Mouse (Mus musculus) kidney, postnatal 25 days (tissue): ENCODE measurements around the gene Tfap4.
"Not testable (repeated sequence)": the region's sequence is repeated elsewhere in the genome, so short reads cannot be mapped to it uniquely, and the experiment has no call there.

Experiments
- DNase-seq, 2 experiments: peaks; one replicate each; pipeline ENCODE4 v3.0.0; 2021; ENCODE audit warnings: mixed read lengths in 2 of 2

Tfap4 gene

DNA sequence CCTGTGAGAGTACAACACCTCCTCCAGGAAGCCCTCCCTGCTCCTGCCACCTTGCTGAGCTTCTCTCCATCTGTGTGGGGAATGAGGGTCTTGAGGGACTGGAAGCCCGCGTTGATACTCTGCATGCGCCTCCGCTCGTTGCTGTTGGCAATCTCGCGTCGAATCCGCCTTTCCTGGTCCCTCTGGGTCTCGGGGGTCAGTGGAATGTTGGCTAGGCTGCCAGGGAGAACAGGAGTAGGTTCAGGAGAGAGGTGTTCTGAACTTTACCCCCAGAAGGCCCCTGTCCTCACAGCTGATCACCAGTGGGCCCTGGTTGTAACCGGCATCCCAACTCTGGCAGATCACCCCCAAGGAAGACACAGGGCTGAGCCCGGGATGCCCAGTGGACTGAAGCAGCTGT lies 7.8 kb downstream of the Tfap4 start:
- DNase-seq, result peak in 1 of 2 experiments; percentile 38

DNA sequence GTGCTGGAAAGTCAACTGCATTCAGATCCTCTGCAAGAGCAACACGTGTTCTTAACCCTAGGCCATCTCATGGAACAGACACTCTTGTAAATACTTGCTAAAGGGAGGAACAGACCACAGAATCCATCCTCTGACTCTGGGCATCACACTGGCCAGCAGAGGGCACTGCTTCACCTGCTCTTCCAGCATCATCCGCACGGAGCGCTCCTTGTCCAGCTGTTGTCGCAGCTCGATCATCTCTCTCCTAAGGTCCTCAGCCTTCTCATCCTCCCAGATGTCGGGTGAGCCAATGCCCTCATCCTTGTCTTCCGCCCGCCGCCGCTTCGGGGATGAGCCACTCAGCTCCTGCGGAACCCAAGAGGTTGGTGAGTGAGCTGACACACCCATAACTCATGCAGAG lies 8.6 kb downstream of the Tfap4 start:
- DNase-seq, result peak; percentile 82 to 84

DNA sequence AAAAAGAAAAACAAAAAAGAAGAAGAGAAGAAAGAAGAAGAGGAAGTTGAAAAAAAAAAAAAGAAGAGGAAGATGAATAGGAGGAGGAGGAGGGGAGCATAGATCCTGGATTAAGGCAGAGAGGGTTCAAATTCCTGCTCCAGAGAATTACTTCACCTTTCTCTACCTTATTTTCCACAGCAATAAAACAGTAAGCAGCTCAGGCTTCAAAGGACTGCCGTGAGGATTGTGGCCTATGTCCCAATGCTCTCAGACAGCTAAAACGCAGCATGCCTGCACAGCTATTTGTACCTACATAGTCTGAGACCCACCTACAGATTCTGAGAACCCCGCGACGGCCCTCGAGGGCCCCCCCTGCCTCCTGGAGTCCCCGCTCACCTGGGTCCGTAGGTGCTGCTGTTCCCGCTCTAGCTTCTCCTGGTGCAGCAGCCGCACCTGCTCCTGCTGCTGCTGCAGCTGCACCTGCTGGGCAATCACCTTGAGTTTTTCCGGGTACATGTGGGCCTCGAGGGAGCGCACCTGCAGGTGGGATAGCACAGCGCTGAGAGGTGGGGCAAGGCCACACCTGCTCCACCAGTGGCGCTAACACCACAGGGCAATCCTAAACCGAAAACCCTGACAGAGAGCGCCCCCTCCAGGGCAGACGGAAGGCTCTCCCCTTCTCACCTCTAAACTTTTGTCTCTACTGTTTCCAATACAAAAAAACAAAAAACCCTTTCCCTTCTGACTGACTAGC lies 10.5 kb downstream of the Tfap4 start:
- DNase-seq, result peak in 1 of 2 experiments; percentile 37

DNA sequence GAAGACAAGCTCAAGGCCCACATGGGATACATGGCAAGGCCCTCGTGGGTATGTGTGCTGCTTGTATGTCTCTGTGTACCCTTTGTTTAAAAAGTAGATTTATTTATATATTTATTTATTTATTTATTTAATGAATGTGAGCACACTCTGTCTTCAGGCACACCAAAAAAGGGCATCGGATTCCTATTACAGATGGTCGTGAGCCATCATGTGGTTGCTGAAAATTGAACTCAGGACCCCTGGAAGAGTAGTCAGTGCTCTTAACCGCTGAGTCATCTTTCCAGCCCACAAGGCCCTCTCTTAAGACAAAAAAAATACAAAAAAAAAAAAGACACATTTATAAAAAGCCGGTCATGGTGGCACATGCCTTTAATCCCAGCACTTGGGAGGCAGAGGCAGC lies 12.0 kb downstream of the Tfap4 start:
- DNase-seq, result no peak

DNA sequence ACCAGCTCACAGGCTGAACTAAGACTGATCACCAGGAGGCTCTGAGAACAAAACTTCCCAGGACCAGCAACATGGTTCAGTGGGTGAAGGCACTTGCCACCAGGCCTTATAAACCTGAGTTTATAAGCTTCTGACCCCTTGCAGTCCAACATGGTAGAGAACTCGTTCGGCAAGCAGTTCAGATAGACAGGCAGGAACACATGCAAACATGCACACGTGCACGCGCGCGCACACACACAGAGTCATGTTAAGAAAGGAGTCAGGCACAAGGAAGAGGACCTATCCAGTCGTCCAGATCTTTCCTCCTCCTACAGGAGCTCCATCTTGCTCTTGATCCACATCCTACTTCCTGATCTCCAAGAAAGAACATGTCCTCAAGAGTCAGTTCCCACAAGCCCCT lies 12.8 kb downstream of the Tfap4 start:
- no peak for DNase-seq

DNA sequence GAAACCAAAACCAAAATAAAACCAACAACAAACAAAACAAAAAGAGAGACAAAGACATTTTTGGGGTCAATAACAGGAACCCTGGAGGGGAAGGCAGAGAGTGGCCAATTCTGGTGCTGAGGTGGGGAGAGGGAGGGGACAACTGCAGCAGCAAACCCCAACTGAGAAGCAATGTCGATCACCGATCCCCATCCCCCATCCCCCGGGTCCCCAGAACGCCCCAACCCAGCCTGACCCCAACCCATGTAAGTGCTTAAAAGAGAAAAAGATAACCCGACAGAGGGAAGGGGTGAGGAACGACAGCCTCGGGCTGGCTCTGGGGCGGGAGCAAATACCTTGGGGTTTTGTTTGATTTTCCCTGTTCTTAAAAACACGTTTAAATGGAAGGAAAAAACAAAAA lies 14.8 kb downstream of the Tfap4 start:
- DNase-seq, result no peak

DNA sequence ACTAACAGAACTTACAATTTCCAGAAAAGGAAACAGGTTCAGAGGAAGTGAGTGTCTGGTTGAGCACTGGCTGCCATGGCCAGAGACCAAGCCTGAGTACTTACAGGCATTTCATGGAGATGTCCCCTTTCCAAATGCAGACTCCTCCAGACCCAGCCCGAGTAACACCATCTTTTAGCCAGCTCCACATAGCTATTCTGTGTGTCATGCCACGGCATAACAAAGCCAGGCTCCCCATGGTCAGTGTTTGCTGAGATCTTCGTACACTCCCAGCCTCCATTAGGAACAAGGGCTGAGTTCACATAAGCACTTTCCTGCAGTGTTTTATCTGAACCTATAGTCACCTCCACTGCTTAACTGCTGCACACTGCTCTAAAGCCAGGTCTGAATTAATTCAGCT lies 16.4 kb downstream of the Tfap4 start:
- no peak for DNase-seq

DNA sequence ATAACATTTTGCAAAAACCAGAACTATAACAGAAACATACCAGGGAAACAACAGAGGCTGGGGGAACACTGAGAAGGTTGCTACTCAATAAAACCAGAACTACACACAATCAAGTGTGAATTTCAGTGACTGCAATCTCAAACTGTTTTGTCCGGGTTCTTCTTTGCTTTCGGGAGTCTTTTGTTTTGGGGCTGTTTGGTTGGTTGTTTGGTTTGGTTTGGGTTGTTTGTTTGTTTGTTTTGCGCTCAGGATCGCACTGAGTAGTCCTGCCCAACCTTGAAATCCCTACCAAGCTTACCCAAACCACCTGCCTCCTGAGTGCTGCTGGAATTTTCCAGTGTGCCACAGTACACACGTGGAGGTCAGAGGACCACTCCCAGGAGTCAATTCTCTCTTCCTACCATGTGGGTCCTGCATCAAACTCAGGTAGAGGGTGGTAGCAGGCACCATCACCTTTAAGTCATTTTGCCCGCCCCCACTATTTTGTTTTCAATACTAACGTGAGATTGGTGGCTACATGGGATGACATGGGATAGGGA lies 17.3 kb downstream of the Tfap4 start:
- DNase-seq, result no peak

DNA sequence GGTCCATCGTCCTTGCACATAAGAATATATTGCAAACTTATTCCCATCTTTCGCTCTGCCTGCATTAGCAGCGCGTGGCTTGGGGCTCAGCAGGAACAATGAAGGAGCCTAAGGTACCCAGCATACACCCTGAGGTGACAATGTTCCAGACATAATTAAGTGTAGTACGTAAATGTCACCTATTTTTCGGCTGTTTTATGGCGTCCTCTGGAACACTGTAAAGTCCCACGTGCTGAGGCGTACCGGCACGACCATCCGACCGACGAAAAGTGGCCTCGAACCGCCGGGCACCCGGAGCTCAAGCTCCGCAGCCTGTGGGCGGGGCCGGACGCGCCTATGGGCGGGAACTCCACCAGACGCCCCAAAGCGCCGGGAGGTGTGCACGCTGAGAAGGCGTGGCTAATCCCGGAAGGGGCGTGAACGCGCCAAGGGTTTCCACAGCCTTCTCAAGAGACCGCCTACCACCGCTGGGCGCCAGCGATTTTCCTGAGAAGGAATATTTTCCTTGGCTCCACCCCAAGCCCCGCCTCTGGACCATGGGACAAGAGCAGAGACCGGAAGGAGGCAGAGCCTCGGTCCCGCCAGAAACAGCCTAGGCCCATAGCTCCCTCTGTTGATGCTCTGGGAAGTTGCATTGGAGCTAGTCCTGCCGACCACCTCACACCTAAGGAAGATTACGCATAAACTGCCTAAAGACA lies 18.0 kb downstream of the Tfap4 start, which contains the start of gene Srl:
Gene Srl, minus strand, starts transcription at position 316 of the 698 bp plus-strand sequence.
- DNase-seq, result peak; percentile 100

DNA sequence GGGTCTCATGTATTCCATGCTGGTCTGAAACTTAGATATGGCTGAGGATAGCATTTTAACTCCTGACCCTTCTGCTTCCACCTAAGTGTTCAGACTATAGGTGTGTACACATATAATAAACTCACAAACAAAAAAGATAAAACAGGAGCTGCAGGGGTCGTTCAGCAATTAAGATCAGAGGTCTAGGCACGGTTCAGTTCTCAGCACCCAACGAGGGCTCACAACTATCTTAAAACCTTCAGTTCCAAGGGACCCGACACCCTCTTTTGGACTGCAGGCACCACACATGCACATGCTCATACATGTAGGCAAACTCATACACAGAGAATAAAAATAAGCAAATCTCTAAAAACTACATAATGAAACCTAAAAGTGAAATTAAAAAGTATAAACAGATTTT lies 18.6 kb downstream of the Tfap4 start:
- no peak for DNase-seq

DNA sequence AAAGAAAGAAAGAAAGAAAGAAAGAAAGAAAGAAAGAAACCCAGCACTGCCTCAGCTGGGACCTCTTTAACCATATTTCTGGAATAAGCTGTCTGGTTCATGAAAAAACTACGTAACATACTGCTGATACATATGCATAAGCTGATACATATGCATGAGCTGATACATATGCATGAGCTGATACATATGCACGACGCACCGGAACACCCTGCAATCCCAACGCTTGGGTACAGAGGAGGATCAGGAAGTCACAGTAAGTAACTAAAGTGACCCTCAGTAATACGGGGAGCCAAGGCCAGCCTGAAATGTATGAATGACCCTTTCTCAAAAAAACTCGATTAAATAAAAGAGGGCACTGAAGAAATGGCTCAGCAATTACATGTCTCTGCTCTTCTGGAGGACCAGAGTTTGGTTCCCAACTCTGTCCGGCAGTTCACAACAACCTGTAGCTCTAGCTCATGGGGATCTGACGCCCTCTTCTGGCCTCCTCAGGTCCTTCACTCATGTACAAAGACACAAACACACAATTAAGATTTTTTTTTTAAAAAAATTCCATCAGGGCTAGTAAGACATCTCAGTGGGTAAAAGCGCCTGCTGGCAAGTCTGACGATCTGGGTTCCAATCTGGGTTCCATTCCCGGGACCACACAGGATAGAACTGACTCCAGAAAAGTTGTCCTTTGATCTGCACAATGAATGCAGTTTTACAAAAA lies 19.4 kb downstream of the Tfap4 start:
- DNase-seq, result no peak

DNA sequence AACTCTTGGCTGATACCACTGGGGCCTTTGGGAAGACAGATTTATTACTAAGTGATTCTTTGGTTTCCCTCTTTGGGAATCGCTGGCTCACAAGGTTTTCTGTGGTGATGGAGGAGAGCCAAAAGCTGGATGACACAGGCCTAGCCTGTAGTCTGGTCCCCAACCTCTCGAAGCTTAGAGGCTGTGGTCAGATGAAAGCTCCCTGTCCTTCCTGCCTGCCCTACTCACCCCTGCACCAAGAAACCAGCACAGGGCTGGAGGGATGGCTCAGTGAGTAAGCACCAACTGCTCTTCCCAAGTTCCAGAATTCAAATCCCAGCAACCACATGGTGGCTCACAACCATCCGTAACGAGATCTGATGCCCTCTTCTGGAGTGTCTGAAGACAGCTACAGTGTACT lies 20.1 kb downstream of the Tfap4 start:
- no peak for DNase-seq

DNA sequence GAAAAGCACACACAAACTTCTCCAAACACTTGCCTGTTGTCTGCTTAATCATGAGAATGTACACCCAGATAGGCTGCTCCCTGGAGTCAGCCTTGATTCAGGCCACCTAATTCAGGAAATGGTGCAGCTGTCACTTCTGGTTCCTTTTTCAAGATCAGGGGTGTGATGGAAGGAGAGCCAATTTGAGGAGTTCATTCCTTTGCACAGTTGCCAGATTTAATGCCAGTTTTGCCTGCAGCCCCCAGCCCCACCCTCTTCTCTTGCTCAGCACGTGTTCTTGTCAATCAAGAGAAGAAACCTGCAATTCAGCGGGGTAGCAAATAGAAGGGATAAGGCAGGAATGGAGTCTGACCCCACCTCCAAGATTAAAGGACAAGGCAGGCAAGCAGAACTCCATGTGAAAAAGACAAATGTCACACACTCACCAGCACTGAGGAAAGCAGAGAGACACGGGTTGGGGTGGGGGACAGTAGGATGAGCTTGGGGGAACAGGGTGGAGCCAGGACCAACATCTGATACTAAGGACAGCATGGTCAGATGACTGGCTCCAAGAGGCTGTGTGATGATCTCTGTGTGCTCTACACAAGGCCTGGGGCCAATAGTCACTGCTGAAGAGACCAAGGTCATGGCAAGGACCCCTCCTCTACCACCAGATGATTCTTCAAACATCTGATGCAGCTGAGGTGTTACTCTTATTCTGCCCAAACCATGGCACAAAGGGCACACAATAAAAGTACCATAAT lies 21.9 kb downstream of the Tfap4 start:
- DNase-seq, result no peak

DNA sequence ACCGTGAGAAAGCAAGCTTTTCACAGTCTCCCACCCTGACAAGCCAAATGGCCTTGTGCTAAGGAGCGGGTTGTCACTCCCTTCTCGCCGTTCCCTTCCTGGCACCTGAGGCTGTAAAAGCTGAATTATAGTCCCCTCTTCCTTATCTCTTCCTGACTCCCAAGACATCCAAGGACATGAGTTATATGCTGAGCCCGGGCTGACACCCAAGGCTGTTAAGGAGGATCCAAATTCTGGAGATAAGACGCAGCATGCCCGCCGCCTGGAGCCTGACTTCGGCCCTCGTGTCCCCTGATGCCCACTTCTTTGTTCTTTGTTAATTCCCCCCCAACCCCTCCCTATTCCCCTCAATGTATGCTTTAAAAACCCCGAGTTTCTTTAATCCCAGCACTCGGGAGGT lies 32.3 kb downstream of the Tfap4 start:
- not testable (repeated sequence) for DNase-seq

DNA sequence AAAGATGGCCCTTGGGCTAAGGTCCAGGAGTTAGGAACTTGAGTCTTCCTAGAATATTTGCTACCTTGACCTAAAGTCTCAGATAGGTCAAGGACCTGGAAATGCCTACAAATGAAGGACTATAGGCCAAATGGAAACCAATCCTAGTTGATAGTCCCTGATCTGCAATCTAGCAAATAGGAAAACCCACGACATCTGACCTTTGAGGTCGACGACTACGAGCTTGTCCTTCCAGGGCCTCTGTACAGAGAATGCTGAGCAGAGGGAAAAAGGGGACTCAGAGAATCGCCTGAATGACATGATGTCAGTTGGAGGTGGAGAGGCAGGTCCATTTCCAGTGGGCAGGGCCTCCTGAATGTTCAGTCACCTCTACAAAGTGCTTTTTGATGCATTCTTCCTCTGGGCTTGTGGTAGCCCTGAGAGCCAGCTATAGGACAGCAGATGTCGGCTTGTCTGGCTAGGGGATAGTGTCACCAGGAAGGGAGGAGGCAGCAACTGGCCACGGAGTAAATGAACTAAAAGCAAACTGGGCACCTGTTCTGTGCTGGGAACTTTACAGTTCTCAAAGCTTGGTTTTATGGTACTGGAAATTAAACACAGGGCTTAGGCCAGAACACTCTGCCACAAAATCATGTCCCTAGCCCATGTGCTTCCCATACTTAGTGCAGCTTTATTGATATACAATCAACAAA lies 36.2 kb downstream of the Tfap4 start:
- DNase-seq, result no peak

DNA sequence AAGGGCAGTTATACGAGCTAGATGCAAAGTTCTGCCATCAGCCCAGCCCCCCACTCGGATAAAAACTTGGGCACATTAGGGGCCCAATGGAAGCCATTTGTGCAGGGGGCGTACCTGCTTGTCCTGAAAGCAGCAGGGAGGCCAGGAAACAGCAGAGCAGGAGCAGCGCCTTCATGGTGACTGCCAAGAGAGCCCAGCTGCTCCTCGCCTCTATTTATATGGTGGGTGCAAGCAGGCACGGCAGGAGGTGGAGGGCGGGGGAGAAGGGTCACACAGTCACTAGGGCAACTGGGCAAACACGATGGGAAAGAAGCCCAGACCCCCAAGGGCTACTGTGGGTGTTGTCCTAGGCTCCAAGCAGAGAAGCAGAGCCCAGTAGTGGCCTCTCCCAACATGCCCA lies 36.8 kb downstream of the Tfap4 start:
- no peak for DNase-seq

DNA sequence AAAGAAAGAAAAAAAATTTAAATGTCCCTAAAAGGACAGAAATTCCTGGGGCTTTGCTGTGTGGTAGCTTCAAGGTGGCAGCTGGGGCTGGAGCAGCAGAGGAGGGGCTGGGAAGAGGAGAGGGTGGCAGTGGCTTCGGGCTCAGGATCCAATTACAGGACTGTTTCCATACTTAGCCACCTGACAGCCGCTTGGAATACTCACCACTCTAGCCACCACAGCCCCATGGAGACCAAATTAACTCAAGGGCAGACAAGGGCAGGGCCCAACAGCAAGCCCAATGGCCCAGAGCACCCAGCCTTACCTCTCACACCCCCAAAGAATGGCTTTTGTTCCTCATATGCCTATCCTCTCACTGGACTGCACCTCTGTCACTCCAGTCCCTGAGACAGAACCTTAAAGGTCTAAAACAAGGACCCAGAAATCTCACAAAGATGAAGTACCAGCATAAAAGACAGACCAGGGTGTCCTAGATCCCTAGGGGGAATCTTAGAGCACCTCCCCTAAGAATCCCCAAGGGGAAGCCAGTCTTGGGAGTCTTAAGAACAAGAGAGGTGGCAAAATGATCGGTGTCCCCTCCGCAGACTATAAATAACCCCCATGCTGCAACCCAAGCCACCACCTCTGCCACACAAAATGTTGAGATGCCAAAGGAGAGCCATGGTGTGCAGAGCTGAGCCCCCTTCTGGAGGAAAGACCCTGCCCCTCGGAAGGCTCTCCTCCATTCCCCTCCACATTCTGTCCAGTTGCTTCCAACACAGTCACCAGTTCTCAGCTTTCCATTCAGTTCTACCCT lies 37.7 kb downstream of the Tfap4 start:
- peak in 1 of 2 experiments; percentile 60 for DNase-seq

DNA sequence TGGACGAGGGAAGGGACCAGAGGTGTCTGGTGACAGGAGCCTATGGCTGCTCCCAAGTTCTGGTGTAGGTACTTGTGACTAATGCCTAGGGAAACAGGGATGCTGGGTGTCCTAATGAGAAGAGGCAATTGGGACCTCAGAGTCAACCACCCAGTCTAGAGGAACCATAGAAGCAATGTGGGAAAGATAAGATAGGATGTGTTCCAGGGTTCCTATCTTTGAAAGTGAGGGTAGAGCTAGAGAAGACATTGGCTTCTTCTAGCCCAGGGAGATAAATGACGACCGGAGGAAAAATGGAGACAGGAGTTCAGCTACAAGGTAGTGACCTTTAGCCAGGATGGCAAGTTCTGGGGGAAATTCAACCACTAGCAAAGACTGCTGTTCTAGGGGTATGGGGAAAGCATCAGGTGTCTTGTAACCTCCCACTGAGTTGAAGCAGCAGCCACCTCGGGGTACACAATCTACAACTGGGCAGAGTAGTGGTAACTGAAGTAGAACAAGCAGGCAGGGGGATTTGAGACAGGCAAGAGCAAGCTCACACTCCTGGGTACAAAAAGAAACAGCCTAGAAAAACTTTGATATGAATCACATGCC lies 38.5 kb downstream of the Tfap4 start:
- no peak for DNase-seq

DNA sequence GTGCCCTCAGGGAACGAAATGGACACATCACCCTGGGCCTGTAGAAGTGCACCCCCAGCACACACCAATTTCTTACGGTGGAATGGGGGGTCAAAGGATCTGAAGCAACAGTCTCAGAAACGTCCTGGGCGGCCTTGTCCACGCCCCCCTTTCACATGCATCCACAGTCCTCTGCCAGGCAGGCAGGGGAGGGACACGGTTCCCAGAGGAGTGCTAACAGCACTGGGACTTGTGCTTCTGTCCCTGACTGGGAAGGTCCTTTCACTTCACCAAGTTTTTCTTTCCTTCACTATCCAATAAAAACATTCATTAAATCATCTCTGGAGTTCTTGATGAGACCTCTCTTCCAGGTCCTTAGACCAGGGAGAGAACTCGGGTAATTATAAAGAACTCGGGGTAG lies 39.0 kb downstream of the Tfap4 start:
- DNase-seq, result no peak

DNA sequence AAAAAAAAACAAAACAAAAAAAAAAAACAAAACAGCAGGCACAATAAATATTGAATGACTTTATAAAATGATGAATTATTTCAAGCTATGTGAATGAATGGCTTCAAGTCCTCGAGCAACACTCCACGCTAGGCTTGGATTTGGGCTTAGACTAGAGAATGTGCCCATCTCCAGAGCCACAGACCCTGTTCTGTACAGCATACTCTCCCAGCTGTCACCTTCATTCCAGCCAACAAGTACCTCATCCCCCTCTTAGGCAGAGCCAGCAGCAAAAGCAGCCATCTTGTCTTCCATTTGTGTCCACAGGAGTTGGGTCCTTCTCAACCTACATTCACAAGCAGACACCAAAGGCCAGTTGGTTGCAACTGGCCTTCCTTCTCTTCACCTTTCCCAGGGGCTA lies 39.8 kb downstream of the Tfap4 start:
- DNase-seq, result no peak

DNA sequence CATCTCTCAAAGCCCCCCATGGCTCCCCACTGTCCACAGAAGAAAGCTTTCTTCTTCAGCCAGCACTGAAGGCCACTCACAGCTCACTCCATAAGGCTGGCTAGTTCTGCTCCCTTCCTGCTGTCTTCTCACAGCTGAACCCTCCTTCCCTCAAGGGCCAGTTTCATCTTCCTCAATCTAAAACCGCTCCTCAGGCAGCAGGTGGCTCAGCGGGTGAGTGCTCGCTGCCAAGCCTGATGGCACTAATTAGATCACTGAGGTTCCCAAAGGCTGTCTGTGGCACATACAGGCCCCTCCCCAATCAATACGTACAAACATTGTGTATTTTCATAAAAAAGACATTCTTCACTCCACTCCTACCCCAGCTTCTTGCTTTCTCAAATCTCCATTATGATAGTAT lies 40.5 kb downstream of the Tfap4 start:
- no peak for DNase-seq
